Mouse (Mus musculus) lung, adult 2 months (tissue): ENCODE measurements at regions not wholly inside any gene's neighbourhood (a gene's known extent, or its start where the extent isn't known, plus 50 kb on each side); places are given as distances from the start of the nearest gene placed in this dataset.

Experiments used
- DNase-seq: peaks from one replicate; pipeline ENCODE4 v3.0.0; 2022
- H3K4me1 ChIP-seq: fragments of 200-500 bp; 2 replicates; pipeline ENCODE4 v1.6.1; 2011; ENCODE audit warnings: low read length; ENCODE audit not compliant: control insufficient read depth, insufficient read depth
- H3K4me3 ChIP-seq: fragments of 200-500 bp; replicated peaks from 2 replicates; pipeline ENCODE3; 2011; ENCODE audit warnings: low read depth, mild to moderate bottlenecking, control low read depth, low read length; ENCODE audit errors: extremely low read depth
- CTCF ChIP-seq: fragments of 200-500 bp; IDR thresholded peaks from 2 replicates; pipeline ENCODE4 v1.5.1; 2011; ENCODE audit warnings: mild to moderate bottlenecking, low read length, control low read depth; ENCODE audit not compliant: insufficient read depth
- POLR2A ChIP-seq: fragments of 200-500 bp; IDR thresholded peaks from 2 replicates; pipeline ENCODE4 v1.6.1; 2011; ENCODE audit warnings: low read depth, mild to moderate bottlenecking, control low read depth, low read length, borderline replicate concordance; ENCODE audit errors: extremely low read depth
- WGBS: fragments of 180-500 bp; shearing (Covaris S2); methylation state at CpG from one replicate; pipeline ENCODE4 v1.1.7; 2018; 5-methylcytosine and 5-hydroxymethylcytosine counted together

GRCm38 (mm10) chr5:72219697-72220096, 51.7 kb upstream of the Commd8 start:
- 65% methylated on average over 12 of the region's 12 CpGs for WGBS
- DNase-seq = peak; percentile 31

GRCm38 (mm10) chr5:72219248-72219647, 51.3 kb upstream of the Commd8 start:
- no peak for TF ChIP-seq CTCF
- no peak for TF ChIP-seq POLR2A
- WGBS = 90% methylated on average over 7 of the region's 7 CpGs
- no peak for DNase-seq
- H3K4me1 ChIP-seq = peaks cover 5% of the 10 kb centered on the region
- no peak overlapping the region for H3K4me3 ChIP-seq

More at GRCm38 (mm10) chr5:72219697-72220096, 51.7 kb upstream of the Commd8 start:
- no peak for TF ChIP-seq POLR2A
- TF ChIP-seq CTCF = no peak
- Histone ChIP-seq H3K4me1 (peaks cover 7% of the 10 kb centered on the region), H3K4me3 (no peak overlapping the region)
